Mouse (Mus musculus) lung, postnatal 0 days (tissue): ENCODE data around the gene Taf7l. TPM values are rescaled to one million over a fixed set of nuclear protein-coding genes. Genes with fewer than 3 reads are reported as not detected.

Source experiments
- ATAC-seq: fragments of 200-750 bp; cut with Nextera tagmentation; 2 replicates; pipeline ENCODE4 v1.8.0; 2017; ENCODE audit warnings: moderate library complexity
- DNase-seq: peaks from one replicate; pipeline ENCODE4 v3.0.0-alpha.2; 2016; ENCODE audit warnings: low spot score
- H3K27ac ChIP-seq: fragments of 300-500 bp; sonication (generic); 2 replicates; pipeline ENCODE4 v1.5.1; 2014; ENCODE audit warnings: antibody characterized with exemption, mild to moderate bottlenecking, low read length, mixed read lengths
- H3K27me3 ChIP-seq: fragments of 300-500 bp; sonication (generic); replicated peaks from 2 replicates; pipeline ENCODE4 v1.6.1; 2014; ENCODE audit warnings: low read length, mixed read lengths; ENCODE audit not compliant: insufficient read depth
- H3K36me3 ChIP-seq: fragments of 300-500 bp; sonication (generic); 2 replicates; pipeline ENCODE4 v1.6.1; 2014; ENCODE audit warnings: low read length, mixed read lengths; ENCODE audit not compliant: insufficient read depth
- H3K4me1 ChIP-seq: fragments of 300-500 bp; sonication (generic); 2 replicates; pipeline ENCODE4 v1.6.1; 2014; ENCODE audit warnings: antibody characterized with exemption, low read depth, low read length, mixed read lengths; ENCODE audit not compliant: insufficient read depth
- H3K4me2 ChIP-seq: fragments of 300-500 bp; sonication (generic); replicated peaks from 2 replicates; pipeline ENCODE4 v1.6.1; 2014; ENCODE audit warnings: low read depth, mild to moderate bottlenecking, low read length, moderate library complexity, mixed read lengths
- H3K4me3 ChIP-seq: fragments of 300-500 bp; sonication (generic); 2 replicates; pipeline ENCODE4 v1.5.1; 2014; ENCODE audit warnings: low read depth, low read length
- H3K9ac ChIP-seq: fragments of 300-500 bp; sonication (generic); replicated peaks from 2 replicates; pipeline ENCODE4 v1.6.1; 2014; ENCODE audit warnings: low read depth, mild to moderate bottlenecking
- H3K9me3 ChIP-seq: fragments of 300-500 bp; sonication (generic); 2 replicates; pipeline ENCODE4 v1.6.1; 2016; ENCODE audit warnings: low read length, mixed read lengths
- CTCF ChIP-seq: IDR thresholded peaks from 2 replicates; pipeline ENCODE4 v1.5.1; 2016; ENCODE audit warnings: antibody characterized with exemption, mild to moderate bottlenecking
- EP300 ChIP-seq: IDR thresholded peaks from 2 replicates; pipeline ENCODE4 v1.6.1; 2016; ENCODE audit warnings: antibody characterized with exemption, mild to moderate bottlenecking, control low read depth
- WGBS: fragments of 180-500 bp; shearing (Covaris S2); extraction: QIAGEN DNeasy Blood & Tissue Kit; methylation state at CpG from one replicate; pipeline ENCODE4 v1.1.7; 2014; 5-methylcytosine and 5-hydroxymethylcytosine counted together
- polyA plus RNA-seq: library from polyadenylated mRNA; unstranded; fragments of >200 nt; fragmentation: Nextera tagmentation; extraction: Ambion mirVana; gene quantifications from 2 replicates; pipeline ENCODE4 v1.2.1, GENCODE M21; 2015

Gene Taf7l
- not detected in 2 replicates for polyA plus RNA-seq

DNA sequence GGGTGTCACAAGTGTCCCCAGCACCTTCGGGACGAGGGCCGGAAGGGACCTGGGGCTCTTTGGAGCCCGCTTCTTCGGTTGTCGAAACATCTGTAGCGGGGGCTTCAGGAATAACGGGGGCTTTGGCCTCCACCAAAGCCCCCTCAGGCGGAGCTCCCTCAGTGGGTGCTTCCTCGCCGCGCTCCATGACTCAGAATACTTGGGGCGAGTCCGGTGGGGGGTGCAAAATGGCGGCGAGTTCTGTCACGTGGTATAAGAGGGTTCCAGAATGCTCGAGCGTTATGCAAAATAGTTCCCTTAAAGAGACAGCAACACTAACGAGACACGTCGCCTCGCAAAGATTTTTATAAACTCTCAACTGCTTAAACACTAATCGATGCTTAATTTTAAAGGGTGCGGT lies at the start of gene Taf7l:
TSS of gene Taf7l (minus strand) at position 201 of the 400 bp plus-strand sequence.
- Histone ChIP-seq H3K4me3 (no peak within 1 kb of the TSS), H3K9me3 (no peaks in the 10 kb centered on the region), H3K27me3 (no peaks in the 10 kb centered on the region), H3K27ac (no peak within 1 kb of the TSS), H3K9ac (no peak within 1 kb of the TSS), H3K4me1 (no peaks in the 10 kb centered on the region), H3K36me3 (no peaks in the 10 kb centered on the region), H3K4me2 (no peak within 1 kb of the TSS)
- no peak for ATAC-seq
- TF ChIP-seq CTCF (no peak), EP300 (no peak)
- no peak for DNase-seq
- WGBS = 86% methylated on average over 23 of the region's 25 CpGs

GRCm38 (mm10) chrX:134525260-134525659 lies 49.0 kb upstream of the Taf7l start:
- no peak for TF ChIP-seq CTCF
- TF ChIP-seq EP300 = no peak
- H3K27me3 ChIP-seq = no peaks in the 10 kb centered on the region
- H3K4me1 ChIP-seq = no peaks in the 10 kb centered on the region
- ATAC-seq (no peak), DNase-seq (no peak)
- no peak overlapping the region for H3K4me2 ChIP-seq
- H3K27ac ChIP-seq = no peak overlapping the region
- H3K9ac ChIP-seq = no peak overlapping the region
- H3K4me3 ChIP-seq = no peak overlapping the region
- WGBS = 75% methylated on average over 4 of the region's 4 CpGs
- no peaks in the 10 kb centered on the region for H3K9me3 ChIP-seq
- H3K36me3 ChIP-seq = no peaks in the 10 kb centered on the region

GRCm38 (mm10) chrX:134523772-134524171 lies 47.5 kb upstream of the Taf7l start:
- Histone ChIP-seq H3K27me3 (no peaks in the 10 kb centered on the region), H3K4me3 (no peak overlapping the region), H3K4me1 (no peaks in the 10 kb centered on the region), H3K9ac (no peak overlapping the region), H3K4me2 (no peak overlapping the region), H3K9me3 (no peaks in the 10 kb centered on the region), H3K27ac (no peak overlapping the region), H3K36me3 (no peaks in the 10 kb centered on the region)
- ATAC-seq (no peak), DNase-seq (no peak)
- 71% methylated on average over 4 of the region's 4 CpGs for WGBS
- TF ChIP-seq EP300 (no peak), CTCF (no peak)

GRCm38 (mm10) chrX:134509473-134509872 lies 33.2 kb upstream of the Taf7l start:
- H3K27ac ChIP-seq = no peak overlapping the region
- H3K4me3 ChIP-seq = no peak overlapping the region
- no peaks in the 10 kb centered on the region for H3K27me3 ChIP-seq
- DNase-seq (peak; percentile 17), ATAC-seq (no peak)
- H3K9ac ChIP-seq = no peak overlapping the region
- no peaks in the 10 kb centered on the region for H3K36me3 ChIP-seq
- no peak for TF ChIP-seq EP300
- TF ChIP-seq CTCF = peak; percentile 63
- H3K4me1 ChIP-seq = no peaks in the 10 kb centered on the region
- H3K4me2 ChIP-seq = no peak overlapping the region
- no peaks in the 10 kb centered on the region for H3K9me3 ChIP-seq
- WGBS = 34% methylated on average over 2 of the region's 2 CpGs

- Histone ChIP-seq H3K27ac (no peak overlapping the region), H3K27me3 (no peaks in the 10 kb centered on the region), H3K4me3 (no peak overlapping the region), H3K4me1 (no peaks in the 10 kb centered on the region), H3K9me3 (no peaks in the 10 kb centered on the region), H3K4me2 (no peak overlapping the region), H3K36me3 (no peaks in the 10 kb centered on the region), H3K9ac (no peak overlapping the region)
- WGBS = 64% methylated on average over 6 of the region's 6 CpGs
- TF ChIP-seq CTCF (no peak), EP300 (no peak)
- ATAC-seq = no peak
- no peak for DNase-seq
Observed at GRCm38 (mm10) chrX:134507977-134508376, 31.7 kb upstream of the Taf7l start.

DNA sequence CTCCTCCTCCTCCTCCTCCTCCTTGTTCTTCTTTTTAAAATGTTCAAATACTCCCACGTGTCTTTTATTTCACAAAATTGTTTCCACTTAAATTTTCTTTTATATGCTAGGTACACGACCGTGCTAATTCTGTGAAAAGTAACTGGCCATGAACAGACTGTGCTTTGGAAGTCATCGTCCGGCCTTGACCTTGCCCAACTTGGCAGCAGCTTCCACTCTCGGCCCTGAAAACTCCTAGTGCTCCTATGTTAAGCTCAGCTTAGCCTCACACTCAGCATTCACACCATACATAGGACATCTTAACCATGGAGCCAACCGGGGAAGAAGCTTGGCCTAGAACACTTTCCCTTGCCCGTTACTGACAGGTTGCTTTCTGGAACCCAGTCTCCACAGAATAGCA lies 24.4 kb upstream of the Taf7l start:
- H3K27ac ChIP-seq = no peak overlapping the region
- WGBS = 86% methylated on average over 8 of the region's 8 CpGs
- no peaks in the 10 kb centered on the region for H3K27me3 ChIP-seq
- ATAC-seq = no peak
- no peak overlapping the region for H3K9ac ChIP-seq
- no peak overlapping the region for H3K4me2 ChIP-seq
- no peaks in the 10 kb centered on the region for H3K36me3 ChIP-seq
- no peaks in the 10 kb centered on the region for H3K9me3 ChIP-seq
- TF ChIP-seq EP300 = no peak
- TF ChIP-seq CTCF = no peak
- no peaks in the 10 kb centered on the region for H3K4me1 ChIP-seq
- no peak overlapping the region for H3K4me3 ChIP-seq
- DNase-seq = no peak

DNA sequence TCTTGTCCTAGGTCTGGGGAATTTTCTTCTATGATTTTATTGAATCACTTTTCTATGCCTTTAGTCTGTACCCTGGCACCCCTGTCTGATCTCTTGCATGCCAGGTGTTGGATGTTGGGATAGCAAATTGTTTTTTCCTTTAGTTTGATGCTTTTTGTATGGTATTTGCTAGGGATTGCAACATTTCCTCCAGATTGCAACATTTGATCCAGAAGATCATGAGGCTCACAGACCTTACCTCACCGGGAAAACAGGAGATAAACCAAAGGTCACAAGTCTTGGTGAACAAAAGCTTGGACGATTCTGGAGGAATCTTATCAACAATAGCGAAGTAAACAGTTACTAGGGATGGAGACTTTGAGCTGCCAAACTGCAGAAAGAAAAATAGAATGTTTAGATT lies 5.4 kb upstream of the Taf7l start:
- ATAC-seq = no peak

More for the DNA sequence above, 5.4 kb upstream of the Taf7l start:
- Histone ChIP-seq H3K36me3 (no peaks in the 10 kb centered on the region), H3K4me2 (no peak overlapping the region), H3K4me3 (no peak overlapping the region), H3K9me3 (no peaks in the 10 kb centered on the region), H3K27ac (no peak overlapping the region), H3K27me3 (no peaks in the 10 kb centered on the region), H3K9ac (no peak overlapping the region), H3K4me1 (no peaks in the 10 kb centered on the region)
- no peak for DNase-seq
- 27% methylated on average over 3 of the region's 3 CpGs for WGBS
- no peak for TF ChIP-seq EP300
- TF ChIP-seq CTCF = no peak
